Mouse (Mus musculus): ENCODE results near the gene Rps6kc1. TPM values are rescaled to one million over a fixed set of nuclear protein-coding genes. Genes with fewer than 3 reads are reported as not detected.
"Not testable (repeated sequence)": the region's sequence is repeated elsewhere in the genome, so short reads cannot be mapped to it uniquely, and the experiment has no call there.

Rps6kc1 gene
- polyA plus RNA-seq, 1 experiment from 2014 or later, result 15.8 TPM

- Histone ChIP-seq H3K4me1 (peaks cover 16% of the 10 kb centered on the region), H3K27me3 (no peaks in the 10 kb centered on the region), H3K4me3 (peak overlapping the region; percentile 73), H3K9ac (peak overlapping the region; percentile 92), H3K9me3 (no peaks in the 10 kb centered on the region), H3K36me3 (peaks cover 5% of the 10 kb centered on the region; the same call in 1 of the 2 replicates), H3K27ac (peak overlapping the region; percentile 99), H3K4me2 (peak overlapping the region; percentile 56)
- peak; percentile 96 for ATAC-seq (ENCODE audit: borderline replicate concordance, extremely low read depth, low FRiP score, low TSS enrichment)
- under 1% methylated on average over 49 of the region's 79 CpGs for WGBS
Measured at GRCm38 (mm10) chr1:190928370-190929009, 16.9 kb upstream of the Rps6kc1 start.

GRCm38 (mm10) chr1:190927751-190928369 lies 16.3 kb upstream of the Rps6kc1 start:
- Histone ChIP-seq H3K36me3 (peaks cover 2% of the 10 kb centered on the region; the same call in 1 of the 2 replicates), H3K4me1 (peaks cover 16% of the 10 kb centered on the region), H3K9ac (peak overlapping the region; percentile 92), H3K27me3 (no peaks in the 10 kb centered on the region), H3K9me3 (no peaks in the 10 kb centered on the region), H3K4me3 (peak overlapping the region; percentile 73), H3K4me2 (peak overlapping the region; percentile 56), H3K27ac (peak overlapping the region; percentile 99)
- peak; percentile 27; the same call in 1 of the 2 replicates for ATAC-seq (ENCODE audit: borderline replicate concordance, extremely low read depth, low FRiP score, low TSS enrichment)
- WGBS, result 5% methylated on average over 16 of the region's 16 CpGs

- H3K27ac ChIP-seq, result no peak overlapping the region
- WGBS, result 59% methylated on average over 3 of the region's 3 CpGs
- H3K9ac ChIP-seq, result no peak overlapping the region
- peaks cover 16% of the 10 kb centered on the region for H3K4me1 ChIP-seq
- no peak for ATAC-seq (ENCODE audit: borderline replicate concordance, extremely low read depth, low FRiP score, low TSS enrichment)
- peak overlapping the region; percentile 73 for H3K4me3 ChIP-seq
- no peaks in the 10 kb centered on the region for H3K36me3 ChIP-seq
- no peaks in the 10 kb centered on the region for H3K9me3 ChIP-seq
- peak overlapping the region; percentile 56 for H3K4me2 ChIP-seq
- H3K27me3 ChIP-seq, result no peaks in the 10 kb centered on the region
Measured at GRCm38 (mm10) chr1:190927311-190927710, 15.7 kb upstream of the Rps6kc1 start.

- H3K9me3 ChIP-seq; H3K4me2 ChIP-seq; ATAC-seq (ENCODE audit: borderline replicate concordance, extremely low read depth, low FRiP score, low TSS enrichment); H3K27ac ChIP-seq; H3K4me3 ChIP-seq; H3K9ac ChIP-seq; H3K36me3 ChIP-seq; H3K27me3 ChIP-seq: not testable (repeated sequence)
- WGBS, result 73% methylated on average over 3 of the region's 3 CpGs
- H3K4me1 ChIP-seq, result peaks cover 11% of the 10 kb centered on the region
Measured at GRCm38 (mm10) chr1:190924812-190925211, 13.2 kb upstream of the Rps6kc1 start, which contains the start of gene Angel2. Angel2 (plus strand) TSS chr1:190925112.

GRCm38 (mm10) chr1:190919725-190920469 lies 8.3 kb upstream of the Rps6kc1 start:
- H3K9me3 ChIP-seq, result no peaks in the 10 kb centered on the region
- no peak overlapping the region for H3K9ac ChIP-seq
- no peak overlapping the region for H3K4me2 ChIP-seq
- no peaks in the 10 kb centered on the region for H3K4me1 ChIP-seq
- H3K27me3 ChIP-seq, result no peaks in the 10 kb centered on the region
- WGBS, result 63% methylated on average over 8 of the region's 8 CpGs
- H3K36me3 ChIP-seq, result no peaks in the 10 kb centered on the region
- ATAC-seq (ENCODE audit: borderline replicate concordance, extremely low read depth, low FRiP score, low TSS enrichment), result no peak
- H3K27ac ChIP-seq, result no peak overlapping the region
- no peak overlapping the region for H3K4me3 ChIP-seq

GRCm38 (mm10) chr1:190918938-190919337 lies 7.4 kb upstream of the Rps6kc1 start:
- WGBS, result 54% methylated on average over 7 of the region's 7 CpGs
- no peaks in the 10 kb centered on the region for H3K27me3 ChIP-seq
- ATAC-seq (ENCODE audit: borderline replicate concordance, extremely low read depth, low FRiP score, low TSS enrichment), result no peak
- no peak overlapping the region for H3K27ac ChIP-seq
- H3K36me3 ChIP-seq, result no peaks in the 10 kb centered on the region
- H3K4me2 ChIP-seq, result no peak overlapping the region
- no peak overlapping the region for H3K4me3 ChIP-seq
- no peaks in the 10 kb centered on the region for H3K4me1 ChIP-seq
- no peaks in the 10 kb centered on the region for H3K9me3 ChIP-seq
- no peak overlapping the region for H3K9ac ChIP-seq

GRCm38 (mm10) chr1:190912623-190913022 lies 1.1 kb upstream of the Rps6kc1 start:
- WGBS, result 38% methylated on average over 1 of the region's 1 CpGs
- Histone ChIP-seq H3K4me3 (no peak overlapping the region; the same call in 1 of the 2 replicates), H3K4me2 (no peak overlapping the region), H3K27ac (no peak overlapping the region), H3K36me3 (no peaks in the 10 kb centered on the region), H3K27me3 (no peaks in the 10 kb centered on the region), H3K9me3 (no peaks in the 10 kb centered on the region), H3K4me1 (peaks cover 12% of the 10 kb centered on the region), H3K9ac (no peak overlapping the region)
- no peak for ATAC-seq (ENCODE audit: borderline replicate concordance, extremely low read depth, low FRiP score, low TSS enrichment)

- Histone ChIP-seq H3K4me2 (peak overlapping the region; percentile 83), H3K9me3 (no peaks in the 10 kb centered on the region), H3K9ac (peak overlapping the region; percentile 64), H3K27me3 (no peaks in the 10 kb centered on the region), H3K4me3 (peak overlapping the region; percentile 72), H3K36me3 (no peaks in the 10 kb centered on the region), H3K27ac (no peak overlapping the region), H3K4me1 (peaks cover 18% of the 10 kb centered on the region)
- no peak for ATAC-seq (ENCODE audit: borderline replicate concordance, extremely low read depth, low FRiP score, low TSS enrichment)
- WGBS, result 63% methylated on average over 6 of the region's 6 CpGs
Measured at GRCm38 (mm10) chr1:190910836-190911235, 734 bp downstream of the Rps6kc1 start.

- no peaks in the 10 kb centered on the region for H3K9me3 ChIP-seq
- H3K4me3 ChIP-seq, result no peak overlapping the region
- 0 out of 2 replicates have a peak overlapping the region, but pooled peaks have one; percentile 4 for H3K27ac ChIP-seq
- H3K36me3 ChIP-seq, result peaks cover 16% of the 10 kb centered on the region; the same call in 1 of the 2 replicates
- 68% methylated on average over 16 of the region's 16 CpGs for WGBS
- H3K9ac ChIP-seq, result no peak overlapping the region
- ATAC-seq (ENCODE audit: borderline replicate concordance, extremely low read depth, low FRiP score, low TSS enrichment), result peak; percentile 49; the same call in 1 of the 2 replicates
- H3K4me1 ChIP-seq, result peaks cover 21% of the 10 kb centered on the region
- H3K4me2 ChIP-seq, result no peak overlapping the region
- H3K27me3 ChIP-seq, result no peaks in the 10 kb centered on the region
Measured at GRCm38 (mm10) chr1:190904714-190905113, 6.9 kb downstream of the Rps6kc1 start.

- no peak for ATAC-seq (ENCODE audit: borderline replicate concordance, extremely low read depth, low FRiP score, low TSS enrichment)
- peaks cover 16% of the 10 kb centered on the region; the same call in 1 of the 2 replicates for H3K36me3 ChIP-seq
- no peak overlapping the region for H3K4me2 ChIP-seq
- 83% methylated on average over 3 of the region's 3 CpGs for WGBS
- H3K27me3 ChIP-seq, result no peaks in the 10 kb centered on the region
- peaks cover 26% of the 10 kb centered on the region for H3K4me1 ChIP-seq
- no peak overlapping the region for H3K9ac ChIP-seq
- H3K9me3 ChIP-seq, result no peaks in the 10 kb centered on the region
- 0 out of 2 replicates have a peak overlapping the region, but pooled peaks have one; percentile 4 for H3K27ac ChIP-seq
- H3K4me3 ChIP-seq, result no peak overlapping the region
Measured at GRCm38 (mm10) chr1:190904136-190904535, 7.4 kb downstream of the Rps6kc1 start.

- Histone ChIP-seq H3K9ac (no peak overlapping the region), H3K4me1 (peaks cover 30% of the 10 kb centered on the region), H3K4me2 (no peak overlapping the region), H3K4me3 (no peak overlapping the region), H3K27me3 (no peaks in the 10 kb centered on the region), H3K27ac (no peak overlapping the region), H3K9me3 (no peaks in the 10 kb centered on the region), H3K36me3 (peaks cover 16% of the 10 kb centered on the region; the same call in 1 of the 2 replicates)
- 37% methylated on average over 2 of the region's 2 CpGs for WGBS
- no peak for ATAC-seq (ENCODE audit: borderline replicate concordance, extremely low read depth, low FRiP score, low TSS enrichment)
Measured at GRCm38 (mm10) chr1:190901082-190901481, 10.5 kb downstream of the Rps6kc1 start.

All from lung, embryonic 15.5 days (tissue).